ENCODE assay signal across 22 mouse cellular contexts in genomic region chr12:85087845-85088244, GRCm38 (mm10). TPM values are rescaled to one million over a fixed set of nuclear protein-coding genes. Genes with fewer than 3 reads are reported as not detected.
DNase-seq lines count a peak whose midpoint lies in the region; ATAC-seq and TF ChIP-seq lines count a peak whose summit lies in the region.
"Had no signal": no experiment of that assay in that cellular context is flagged by ENCODE, and none has a peak within 500 bp of the region (broad histone marks: within the 10 kb centered on the region; RNA-seq: fewer than 3 reads in every experiment).

No protein-coding gene starts in this region.

- DNase-seq in heart, adult 11 months: peak; percentile 80
- no peak for DNase-seq in heart, postnatal 25 days (ENCODE audit: low spot score)
- peak; percentile 48 for DNase-seq in forelimb bud, embryonic 11.5 days (ENCODE audit: low read depth, low spot score)
- DNase-seq in B cell, adult 2 months: no peak
- DNase-seq: adrenal gland, adult 2 months; adrenal gland, postnatal 10 days; adrenal gland, postnatal 25 days; cerebellum, adult 11 months; cerebellum, adult 18-20 months; cerebellum, adult 8-10 months; cerebellum, adult 9-11 months; cerebellum, postnatal 14 days; cerebellum, postnatal 36 days; embryo, embryonic 11 days had no signal

- H3K27me3 ChIP-seq in midbrain, embryonic 16.5 days (ENCODE audit: control insufficient read depth, insufficient read depth, low read depth, low read length): no peaks in the 10 kb centered on the region
- H3K27me3 ChIP-seq: embryonic facial prominence, embryonic 13.5 days; embryonic facial prominence, embryonic 15.5 days; forebrain, embryonic 12.5 days had no signal

- H3K27ac ChIP-seq in embryonic fibroblast, embryonic 13.5 days (ENCODE audit: insufficient read depth, low read length): 0 out of 2 replicates have a peak overlapping the region, but pooled peaks have one; percentile 15
- no peak overlapping the region for H3K27ac ChIP-seq in midbrain, embryonic 16.5 days (ENCODE audit: low read length)
- H3K27ac ChIP-seq: embryonic facial prominence, embryonic 13.5 days; embryonic facial prominence, embryonic 15.5 days; forebrain, embryonic 10.5 days; forebrain, embryonic 12.5 days had no signal

- H3K36me3 ChIP-seq in midbrain, embryonic 16.5 days (ENCODE audit: control insufficient read depth, insufficient read depth, low read length): no peaks in the 10 kb centered on the region; the same call in 1 of the 2 replicates

- no peak for ATAC-seq in midbrain, embryonic 16.5 days
- ATAC-seq: forebrain, embryonic 14.5 days; forebrain, embryonic 16.5 days had no signal

- no peak overlapping the region for H3K4me3 ChIP-seq in embryonic fibroblast, embryonic 13.5 days (ENCODE audit: insufficient read depth, low read length)
- no peak overlapping the region for H3K4me3 ChIP-seq in midbrain, embryonic 16.5 days (ENCODE audit: low read depth, low read length)
- H3K4me3 ChIP-seq: embryonic facial prominence, embryonic 13.5 days; embryonic facial prominence, embryonic 15.5 days; forebrain, embryonic 10.5 days; forebrain, embryonic 12.5 days had no signal

- WGBS in midbrain, embryonic 16.5 days: 95% methylated on average over 12 of the region's 12 CpGs

- TF ChIP-seq CTCF in embryonic fibroblast, embryonic 13.5 days (IDR thresholded peaks at IDR 0.05; ENCODE audit: borderline replicate concordance, insufficient read depth, low read length): no peak

- H3K4me2 ChIP-seq in midbrain, embryonic 16.5 days (ENCODE audit: low read length): no peak overlapping the region
- H3K4me2 ChIP-seq: embryonic facial prominence, embryonic 13.5 days; embryonic facial prominence, embryonic 15.5 days; forebrain, embryonic 12.5 days had no signal

- no peak for TF ChIP-seq POLR2A in embryonic fibroblast, embryonic 13.5 days (IDR thresholded peaks at IDR 0.05; ENCODE audit: low read depth, low read length)

- H3K9me3 ChIP-seq in midbrain, embryonic 16.5 days (replicated peaks; ENCODE audit: control insufficient read depth, low read length, poor library complexity, severe bottlenecking): no peaks in the 10 kb centered on the region
- H3K9me3 ChIP-seq: embryonic facial prominence, embryonic 13.5 days; embryonic facial prominence, embryonic 15.5 days had no signal

- intact Hi-C loops in heart, postnatal 25 days (cut with DNase I): no loop called here

- no peak overlapping the region for H3K9ac ChIP-seq in midbrain, embryonic 16.5 days (ENCODE audit: low read depth, low read length)
- H3K9ac ChIP-seq: embryonic facial prominence, embryonic 13.5 days; embryonic facial prominence, embryonic 15.5 days; forebrain, embryonic 12.5 days had no signal

- H3K4me1 ChIP-seq in embryonic fibroblast, embryonic 13.5 days (ENCODE audit: control insufficient read depth, insufficient read depth, low read length): peaks cover 5% of the 10 kb centered on the region; the same call in 1 of the 2 replicates
- H3K4me1 ChIP-seq in midbrain, embryonic 16.5 days (ENCODE audit: control insufficient read depth, insufficient read depth, low read length): no peaks in the 10 kb centered on the region
- H3K4me1 ChIP-seq: forebrain, embryonic 10.5 days; forebrain, embryonic 12.5 days had no signal

RNA-seq across cellular contexts. Expression of gene Prox2, which starts 22.7 kb away (rescaled TPM):
- 1 to 10 TPM; 1.5 to 1.8 TPM for total RNA-seq in heart, postnatal 25 days (2021)
- 1.2 and 1.5 TPM in 2 replicates for polyA plus RNA-seq in embryonic fibroblast, embryonic 13.5 days (2011; ENCODE audit: insufficient read length, low read depth, missing spikeins)
- polyA plus RNA-seq in midbrain, embryonic 16.5 days (2015; fragmentation: Nextera tagmentation; extraction: Ambion mirVana): 1.2 and 1.9 TPM in 2 replicates

RNA-seq across cellular contexts. Expression of gene Dlst, which starts 22.8 kb away (rescaled TPM):
- total RNA-seq in heart, postnatal 25 days (2021): 100 to 1,000 TPM; 830 to 838 TPM
- 145 and 151 TPM in 2 replicates for polyA plus RNA-seq in embryonic fibroblast, embryonic 13.5 days (2011; ENCODE audit: insufficient read length, low read depth, missing spikeins)
- polyA plus RNA-seq in midbrain, embryonic 16.5 days (2015; fragmentation: Nextera tagmentation; extraction: Ambion mirVana): 103 and 104 TPM in 2 replicates

Comparison
In these comparisons a context has a peak if more than half of its experiments do, and no peak if none do; other contexts are left out.
1. DNase-seq: peak in heart, adult 11 months (single experiment) and forelimb bud, embryonic 11.5 days (single experiment); none in heart, postnatal 25 days (single experiment) and B cell, adult 2 months (0 of 2).